Mouse (Mus musculus) limb, embryonic 15.5 days (tissue): Measurements from ENCODE around the gene Akp3. TPM values are rescaled to one million over a fixed set of nuclear protein-coding genes. Genes with fewer than 3 reads are reported as not detected.

Experiments used
- polyA plus RNA-seq: library from polyadenylated mRNA; unstranded; fragments of >200 nt; fragmentation: Nextera tagmentation; extraction: Ambion mirVana; gene quantifications from 2 replicates; pipeline ENCODE4 v1.2.1, GENCODE M21; 2015

Akp3 gene
- polyA plus RNA-seq, 1 experiment from 2014 or later, result not detected

Other genes with a start within 250 kb of the Akp3 start
- not detected in 2 replicates for gene Alppl2, start 35.0 kb upstream of the Akp3 start, polyA plus RNA-seq
- gene Alpi, start 23.4 kb upstream of the Akp3 start, polyA plus RNA-seq, result 0.10 TPM in 1 of 2 replicates, not detected in the other
- 0.55 and 1.8 TPM in 2 replicates for gene Ecel1, start 31.5 kb downstream of the Akp3 start, polyA plus RNA-seq
- 0.12 and 0.19 TPM in 2 replicates for gene Prss56, start 58.3 kb downstream of the Akp3 start, polyA plus RNA-seq
- 5.0 and 14.4 TPM in 2 replicates for gene Chrnd, start 65.6 kb downstream of the Akp3 start, polyA plus RNA-seq
- gene Chrng, start 79.7 kb downstream of the Akp3 start, polyA plus RNA-seq, result 14.3 and 38.1 TPM in 2 replicates
- 176 and 179 TPM in 2 replicates for gene Eif4e2, start 88.9 kb downstream of the Akp3 start, polyA plus RNA-seq
- 3.0 and 3.4 TPM in 2 replicates for gene Efhd1, start 139.4 kb downstream of the Akp3 start, polyA plus RNA-seq
- 49.6 and 57.5 TPM in 2 replicates for gene Gigyf2, start 202.0 kb downstream of the Akp3 start, polyA plus RNA-seq